Mouse (Mus musculus): ENCODE data around the gene Gpr15. TPM values are rescaled to one million over a fixed set of nuclear protein-coding genes. Genes with fewer than 3 reads are reported as not detected.

The Gpr15 gene
- polyA plus RNA-seq, 2 experiments: 0.07 to 0.14 TPM

DNA sequence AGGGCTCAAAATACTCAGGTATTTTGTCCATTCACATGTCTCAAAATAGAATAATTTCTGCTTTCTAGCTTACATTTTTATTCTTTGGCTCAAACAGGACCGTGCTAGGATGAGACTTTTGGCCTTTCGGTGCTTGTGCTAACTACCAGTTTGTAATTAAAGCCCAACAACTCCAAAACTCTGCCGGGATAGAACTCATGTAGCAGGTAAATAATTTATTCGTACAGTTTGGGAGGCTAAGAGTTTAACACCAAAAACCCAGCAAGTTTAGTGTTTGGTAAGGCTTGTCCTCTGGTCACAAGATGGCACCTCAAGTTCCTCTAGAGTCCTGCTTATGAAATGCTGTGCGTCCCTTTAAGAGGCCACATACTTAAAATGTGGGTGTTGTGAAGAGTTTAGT, 21.9 kb upstream of the Gpr15 start:
- no peak for ATAC-seq (ENCODE audit: insufficient read depth)
- DNase-seq (ENCODE audit: low read depth in 3 of 3, low spot score in 3 of 3): no peak
- Histone ChIP-seq H3K36me3 (replicated peaks; ENCODE audit: control insufficient read depth, insufficient read depth, low read depth) (no peaks in the 10 kb centered on the region), H3K4me2 (ENCODE audit: low read depth) (no peak overlapping the region), H3K27ac (no peak overlapping the region), H3K4me3 (ENCODE audit: insufficient read depth in 1 of 2, low read depth in 2 of 2, low read length in 2 of 2) (no peak overlapping the region), H3K9ac (replicated peaks) (no peak overlapping the region), H3K4me1 (replicated peaks; ENCODE audit: control insufficient read depth in 2 of 2, insufficient read depth in 2 of 2, low read length in 1 of 2) (peaks cover 0 to 6% of the 10 kb centered on the region in 2 experiments; a peak in 3 of 4 replicates), H3K27me3 (ENCODE audit: control insufficient read depth, insufficient read depth, low read length) (no peaks in the 10 kb centered on the region), H3K9me3 (ENCODE audit: control insufficient read depth, low read length) (no peaks in the 10 kb centered on the region)
- TF ChIP-seq CTCF (IDR thresholded peaks at IDR 0.05; ENCODE audit: low read depth): no peak
- no peak for TF ChIP-seq EP300 (IDR thresholded peaks at IDR 0.05; ENCODE audit: low read depth)
- WGBS (ENCODE audit: insufficient replicate concordance): 74% methylated on average over 5 of the region's 5 CpGs

- Histone ChIP-seq H3K4me3 (ENCODE audit: insufficient read depth in 1 of 2, low read depth in 2 of 2, low read length in 2 of 2) (no peak overlapping the region), H3K9me3 (ENCODE audit: control insufficient read depth, low read length) (no peaks in the 10 kb centered on the region), H3K9ac (replicated peaks) (no peak overlapping the region), H3K4me2 (ENCODE audit: low read depth) (no peak overlapping the region), H3K27me3 (ENCODE audit: control insufficient read depth, insufficient read depth, low read length) (no peaks in the 10 kb centered on the region), H3K4me1 (replicated peaks; ENCODE audit: control insufficient read depth in 2 of 2, insufficient read depth in 2 of 2, low read length in 1 of 2) (peaks cover 0 to 6% of the 10 kb centered on the region in 2 experiments; a peak in 3 of 4 replicates), H3K27ac (no peak overlapping the region), H3K36me3 (replicated peaks; ENCODE audit: control insufficient read depth, insufficient read depth, low read depth) (peaks cover 3% of the 10 kb centered on the region)
- DNase-seq (ENCODE audit: low read depth in 3 of 3, low spot score in 3 of 3) (peak in 2 of 3 experiments; percentile 11 to 19), ATAC-seq (ENCODE audit: insufficient read depth) (peak; percentile 58; the same call in 1 of the 2 replicates)
- TF ChIP-seq CTCF (IDR thresholded peaks at IDR 0.05; ENCODE audit: low read depth): no peak
- no peak for TF ChIP-seq EP300 (IDR thresholded peaks at IDR 0.05; ENCODE audit: low read depth)
- WGBS (ENCODE audit: insufficient replicate concordance): 41% methylated on average over 1 of the region's 1 CpGs
These were observed 19.9 kb upstream of the Gpr15 start for GRCm38 (mm10) chr16:58738800-58739199.

DNA sequence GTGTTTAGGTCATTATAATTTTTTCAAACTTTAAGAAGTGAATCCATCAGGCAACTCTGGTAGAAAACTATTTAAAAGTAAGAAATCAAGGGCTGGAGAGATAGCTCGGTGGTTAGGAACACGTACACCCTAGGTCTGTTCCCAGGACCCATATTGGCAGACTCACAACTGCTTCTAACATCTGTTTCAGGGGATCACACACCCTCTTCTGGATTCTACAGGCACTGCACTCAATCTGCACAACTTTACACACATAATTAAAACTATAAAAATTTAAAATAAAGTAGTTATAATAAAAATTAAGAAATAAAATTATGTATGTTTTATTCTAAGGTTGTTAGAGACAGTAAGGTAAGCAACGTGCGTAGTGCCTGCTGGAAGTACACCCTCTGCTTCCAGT, 19.3 kb upstream of the Gpr15 start:
- WGBS (ENCODE audit: insufficient replicate concordance): 69% methylated on average over 4 of the region's 4 CpGs
- Histone ChIP-seq H3K27ac (no peak overlapping the region), H3K9me3 (ENCODE audit: control insufficient read depth, low read length) (no peaks in the 10 kb centered on the region), H3K4me2 (ENCODE audit: low read depth) (no peak overlapping the region), H3K4me3 (ENCODE audit: insufficient read depth in 1 of 2, low read depth in 2 of 2, low read length in 2 of 2) (no peak overlapping the region), H3K36me3 (replicated peaks; ENCODE audit: control insufficient read depth, insufficient read depth, low read depth) (peaks cover 3% of the 10 kb centered on the region), H3K9ac (replicated peaks) (no peak overlapping the region), H3K27me3 (ENCODE audit: control insufficient read depth, insufficient read depth, low read length) (no peaks in the 10 kb centered on the region), H3K4me1 (replicated peaks; ENCODE audit: control insufficient read depth in 2 of 2, insufficient read depth in 2 of 2, low read length in 1 of 2) (peaks cover 0 to 6% of the 10 kb centered on the region in 2 experiments; a peak in 3 of 4 replicates)
- DNase-seq (ENCODE audit: low read depth in 3 of 3, low spot score in 3 of 3) (no peak), ATAC-seq (ENCODE audit: insufficient read depth) (no peak)
- no peak for TF ChIP-seq EP300 (IDR thresholded peaks at IDR 0.05; ENCODE audit: low read depth)
- TF ChIP-seq CTCF (IDR thresholded peaks at IDR 0.05; ENCODE audit: low read depth): no peak

DNA sequence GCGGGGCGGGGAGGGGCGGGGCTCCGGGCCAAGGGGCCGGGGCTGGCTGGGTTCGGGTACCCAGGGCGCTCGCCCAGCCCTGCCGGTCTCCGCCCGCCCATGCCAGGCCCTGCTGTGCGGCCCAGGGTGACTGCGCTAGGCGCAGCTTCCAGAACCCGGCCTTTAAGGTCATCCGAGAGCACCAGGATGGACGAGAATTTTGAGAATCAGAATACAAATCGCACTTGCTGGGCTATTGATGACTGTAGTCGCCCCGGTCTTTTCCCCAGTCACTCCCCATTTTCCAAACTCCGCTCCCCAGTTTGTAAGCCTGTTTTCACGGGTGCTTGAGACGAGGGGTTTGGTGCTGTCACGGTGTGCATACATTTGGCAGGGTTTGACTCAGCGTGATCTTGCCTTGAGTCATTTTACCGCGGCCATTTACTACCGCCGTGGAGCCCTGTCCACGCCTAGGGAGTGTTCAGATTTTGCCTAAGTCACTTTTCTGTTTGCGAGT, 9.4 kb upstream of the Gpr15 start:
- Histone ChIP-seq H3K36me3 (replicated peaks; ENCODE audit: control insufficient read depth, insufficient read depth, low read depth) (peaks cover 17% of the 10 kb centered on the region), H3K4me2 (ENCODE audit: low read depth) (peak overlapping the region; percentile 83), H3K27ac (peak overlapping the region; percentile 46), H3K9me3 (ENCODE audit: control insufficient read depth, low read length) (no peaks in the 10 kb centered on the region), H3K4me1 (replicated peaks; ENCODE audit: control insufficient read depth in 2 of 2, insufficient read depth in 2 of 2, low read length in 1 of 2) (peaks cover 3 to 5% of the 10 kb centered on the region in 2 experiments; a peak in 3 of 4 replicates), H3K27me3 (ENCODE audit: control insufficient read depth, insufficient read depth, low read length) (no peaks in the 10 kb centered on the region), H3K4me3 (ENCODE audit: insufficient read depth in 1 of 2, low read depth in 2 of 2, low read length in 2 of 2) (peak overlapping the region; percentile 88 to 96), H3K9ac (replicated peaks) (peak overlapping the region; percentile 65)
- ATAC-seq (ENCODE audit: insufficient read depth): peak; percentile 92
- under 1% methylated on average over 31 of the region's 31 CpGs for WGBS (ENCODE audit: insufficient replicate concordance)
- peak; percentile 7 to 22 (median 9) for DNase-seq (ENCODE audit: low read depth in 3 of 3, low spot score in 3 of 3)
- TF ChIP-seq CTCF (IDR thresholded peaks at IDR 0.05; ENCODE audit: low read depth): no peak
- TF ChIP-seq EP300 (IDR thresholded peaks at IDR 0.05; ENCODE audit: low read depth): no peak

GRCm38 (mm10) chr16:58727477-58728131, 8.7 kb upstream of the Gpr15 start, which contains the start of gene Cldnd1:
Cldnd1 (plus strand) TSS chr16:58727910.
- peak; percentile 85 to 94 (median 89) for DNase-seq (ENCODE audit: low read depth in 3 of 3, low spot score in 3 of 3)
- H3K36me3 ChIP-seq (replicated peaks; ENCODE audit: control insufficient read depth, insufficient read depth, low read depth): peaks cover 15% of the 10 kb centered on the region

More at GRCm38 (mm10) chr16:58727477-58728131, 8.7 kb upstream of the Gpr15 start, which contains the start of gene Cldnd1:
- WGBS (ENCODE audit: insufficient replicate concordance): 3% methylated on average over 33 of the region's 35 CpGs
- Histone ChIP-seq H3K4me3 (ENCODE audit: insufficient read depth in 1 of 2, low read depth in 2 of 2, low read length in 2 of 2) (peak within 1 kb of the TSS; percentile 88 to 96), H3K9ac (replicated peaks) (peak within 1 kb of the TSS; percentile 65), H3K4me2 (ENCODE audit: low read depth) (peak within 1 kb of the TSS; percentile 83), H3K27me3 (ENCODE audit: control insufficient read depth, insufficient read depth, low read length) (no peaks in the 10 kb centered on the region), H3K9me3 (ENCODE audit: control insufficient read depth, low read length) (no peaks in the 10 kb centered on the region), H3K4me1 (replicated peaks; ENCODE audit: control insufficient read depth in 2 of 2, insufficient read depth in 2 of 2, low read length in 1 of 2) (peaks cover 3 to 5% of the 10 kb centered on the region in 2 experiments; a peak in 3 of 4 replicates), H3K27ac (peak within 1 kb of the TSS; percentile 46)
- TF ChIP-seq CTCF (IDR thresholded peaks at IDR 0.05; ENCODE audit: low read depth) (no peak), EP300 (IDR thresholded peaks at IDR 0.05; ENCODE audit: low read depth) (no peak)
- peak; percentile 99 for ATAC-seq (ENCODE audit: insufficient read depth)

All from liver, embryonic 14.5 days (tissue).